Comparison of ENCODE assay signal across 19 mouse cellular contexts in the genomic region with DNA sequence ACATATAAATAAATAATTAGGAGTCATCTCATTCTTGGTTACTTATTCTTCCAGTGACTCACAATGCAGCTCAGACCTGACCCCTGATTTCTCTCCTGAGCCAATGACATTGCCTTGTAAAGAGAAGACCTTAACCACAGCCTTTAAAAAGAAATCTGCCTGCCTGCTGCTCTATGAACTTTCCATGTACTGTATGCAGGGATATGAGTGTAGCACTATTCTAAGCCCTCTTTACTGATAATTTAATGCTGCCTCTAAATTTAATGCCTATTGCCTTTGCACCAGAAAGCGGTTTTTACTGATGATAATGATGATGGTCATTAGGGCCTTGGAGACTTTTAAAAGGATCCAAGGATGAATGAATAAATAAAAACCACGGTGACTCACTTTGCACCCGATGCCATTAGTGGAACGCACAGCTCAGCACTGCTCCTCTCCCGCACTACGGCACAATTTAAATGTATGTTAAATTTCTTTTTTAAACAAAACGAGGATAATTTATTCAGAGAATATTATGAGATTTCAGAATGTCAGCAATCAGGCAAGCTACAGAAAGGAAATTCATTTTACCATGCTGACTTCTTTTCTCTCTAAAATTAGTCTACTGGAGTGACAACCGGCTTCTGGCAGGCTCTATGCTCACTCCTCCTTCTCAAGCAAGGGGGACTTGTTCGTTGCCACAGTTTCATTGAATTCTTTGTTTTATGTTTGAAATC.
A peak's percentile ranks its signal among the peaks of the same experiment; 100 is the strongest.
DNase-seq lines count a peak whose midpoint lies in the region; ATAC-seq and TF ChIP-seq lines count a peak whose summit lies in the region.
"Had no signal": no experiment of that assay in that cellular context is flagged by ENCODE, and none has a peak within 500 bp of the region (broad histone marks: within the 10 kb centered on the region; RNA-seq: fewer than 3 reads in every experiment).

No protein-coding gene starts in this region.

- H3K27ac ChIP-seq in hindbrain, postnatal 0 days = no peak overlapping the region
- no peak overlapping the region for H3K27ac ChIP-seq in hindbrain, embryonic 13.5 days
- H3K27ac ChIP-seq: kidney, embryonic 15.5 days; macrophage; neural tube, embryonic 13.5 days; stomach, embryonic 15.5 days had no signal

- no peaks in the 10 kb centered on the region for H3K9me3 ChIP-seq in hindbrain, postnatal 0 days (ENCODE audit: low read length)
- H3K9me3 ChIP-seq in hindbrain, embryonic 13.5 days = no peaks in the 10 kb centered on the region
- H3K9me3 ChIP-seq: kidney, embryonic 15.5 days; neural tube, embryonic 13.5 days; stomach, embryonic 15.5 days had no signal

- TF ChIP-seq CTCF in hindbrain, postnatal 0 days (IDR thresholded peaks at IDR 0.05; ENCODE audit: low read depth) = no peak

- ATAC-seq in hindbrain, postnatal 0 days = no peak
- ATAC-seq in hindbrain, embryonic 13.5 days (ENCODE audit: low FRiP score) = no peak
- ATAC-seq: activated CD4-positive, CD25-positive, alpha-beta regulatory T cell, adult 4 months; inflammation-experienced regulatory T-cells, adult 6 months had no signal

- no peaks in the 10 kb centered on the region for H3K27me3 ChIP-seq in hindbrain, postnatal 0 days (ENCODE audit: insufficient read depth, low read length)
- no peaks in the 10 kb centered on the region for H3K27me3 ChIP-seq in hindbrain, embryonic 13.5 days
- H3K27me3 ChIP-seq: kidney, embryonic 15.5 days; neural tube, embryonic 13.5 days; stomach, embryonic 15.5 days had no signal

- no peaks in the 10 kb centered on the region for H3K4me1 ChIP-seq in hindbrain, postnatal 0 days (ENCODE audit: insufficient read depth, low read length)
- H3K4me1 ChIP-seq in hindbrain, embryonic 13.5 days (replicated peaks) = no peaks in the 10 kb centered on the region
- H3K4me1 ChIP-seq: kidney, embryonic 15.5 days; neural tube, embryonic 13.5 days; stomach, embryonic 15.5 days had no signal

- no peak overlapping the region for H3K4me2 ChIP-seq in hindbrain, postnatal 0 days (ENCODE audit: low read depth, low read length)
- no peak overlapping the region for H3K4me2 ChIP-seq in hindbrain, embryonic 13.5 days
- H3K4me2 ChIP-seq: kidney, embryonic 15.5 days; lung, embryonic 14.5 days; neural tube, embryonic 13.5 days; stomach, embryonic 15.5 days had no signal

- DNase-seq in adrenal gland, adult 8-10 months = peak; percentile 2
- no peak for DNase-seq in adrenal gland, postnatal 25 days
- peak; percentile 4 for DNase-seq in hindbrain, postnatal 0 days (ENCODE audit: low spot score)
- peak; percentile 1 for DNase-seq in right cerebral cortex, adult 18-20 months
- DNase-seq in right cerebral cortex, postnatal 25 days = no peak
- no peak for DNase-seq in heart, postnatal 10 days
- no peak for DNase-seq in cerebellum, adult 9-10 months
- DNase-seq: cerebellum, adult 8-10 months; embryo, embryonic 11 days; lung, embryonic 14.5 days; spleen, adult 18-20 months; thymus, postnatal 14 days had no signal

- 61% methylated on average over 9 of the region's 9 CpGs for WGBS in hindbrain, postnatal 0 days
- WGBS in hindbrain, embryonic 13.5 days = 71% methylated on average over 9 of the region's 9 CpGs

- no peak overlapping the region for H3K9ac ChIP-seq in hindbrain, postnatal 0 days (replicated peaks; ENCODE audit: low read length)
- no peak overlapping the region for H3K9ac ChIP-seq in hindbrain, embryonic 13.5 days
- H3K9ac ChIP-seq: kidney, embryonic 15.5 days; lung, embryonic 14.5 days; neural tube, embryonic 13.5 days; stomach, embryonic 15.5 days had no signal

- no peaks in the 10 kb centered on the region for H3K36me3 ChIP-seq in hindbrain, postnatal 0 days (ENCODE audit: insufficient read depth, low read length)
- H3K36me3 ChIP-seq in hindbrain, embryonic 13.5 days = no peaks in the 10 kb centered on the region
- H3K36me3 ChIP-seq: kidney, embryonic 15.5 days; neural tube, embryonic 13.5 days; stomach, embryonic 15.5 days had no signal

- intact Hi-C loops in heart, postnatal 10 days (cut with DNase I) = no loop called here

- H3K4me3 ChIP-seq in hindbrain, postnatal 0 days (ENCODE audit: low read length) = no peak overlapping the region
- no peak overlapping the region for H3K4me3 ChIP-seq in hindbrain, embryonic 13.5 days
- H3K4me3 ChIP-seq: kidney, embryonic 15.5 days; neural tube, embryonic 13.5 days; stomach, embryonic 15.5 days had no signal

Comparison
In these comparisons a context has a peak if more than half of its experiments do, and no peak if none do; other contexts are left out.
1. DNase-seq: peak in adrenal gland, adult 8-10 months (single experiment), hindbrain, postnatal 0 days (single experiment) and right cerebral cortex, adult 18-20 months (single experiment); none in adrenal gland, postnatal 25 days (single experiment), right cerebral cortex, postnatal 25 days (single experiment), heart, postnatal 10 days (0 of 2) and cerebellum, adult 9-10 months (single experiment).